Mouse (Mus musculus) brain, embryonic 18.5 days (tissue): Measurements from ENCODE around the gene Gpr180.
"Not testable (repeated sequence)": the region's sequence is repeated elsewhere in the genome, so short reads cannot be mapped to it uniquely, and the experiment has no call there.

Source experiments
- DNase-seq: peaks from one replicate; pipeline ENCODE4 v3.0.0-alpha.2; 2012; ENCODE audit warnings: low read depth, low spot score

Gpr180 gene

DNA sequence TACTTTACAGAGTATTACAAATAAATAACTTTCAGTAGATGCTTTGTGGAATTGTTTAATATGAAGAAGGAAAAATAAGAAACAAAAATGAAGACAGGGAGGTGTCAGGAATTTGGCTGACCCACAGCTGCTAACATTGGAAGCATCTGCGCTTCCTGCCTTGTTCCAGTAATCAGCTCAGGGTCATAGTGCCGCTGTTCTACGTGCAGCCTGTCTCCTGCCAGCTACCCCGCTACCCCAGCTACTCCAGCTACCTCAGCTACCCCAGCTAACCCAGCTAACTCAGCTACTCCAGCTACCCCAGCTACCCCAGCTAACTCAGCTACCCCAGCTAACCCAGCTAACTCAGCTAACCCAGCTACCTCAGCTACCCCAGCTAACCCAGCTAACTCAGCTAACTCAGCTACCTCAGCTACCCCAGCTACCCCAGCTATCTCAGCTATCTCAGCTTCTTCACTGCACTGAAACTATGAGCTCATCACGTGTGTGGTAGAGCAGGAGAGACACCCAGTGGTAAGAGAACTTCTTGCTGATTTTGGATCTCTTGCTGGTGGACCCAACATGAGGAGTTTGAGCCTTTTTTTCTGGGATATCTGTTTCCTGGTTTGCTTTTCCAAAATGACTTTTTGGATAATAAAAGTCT lies 14.8 kb downstream of the Gpr180 start:
- DNase-seq, result no peak

DNA sequence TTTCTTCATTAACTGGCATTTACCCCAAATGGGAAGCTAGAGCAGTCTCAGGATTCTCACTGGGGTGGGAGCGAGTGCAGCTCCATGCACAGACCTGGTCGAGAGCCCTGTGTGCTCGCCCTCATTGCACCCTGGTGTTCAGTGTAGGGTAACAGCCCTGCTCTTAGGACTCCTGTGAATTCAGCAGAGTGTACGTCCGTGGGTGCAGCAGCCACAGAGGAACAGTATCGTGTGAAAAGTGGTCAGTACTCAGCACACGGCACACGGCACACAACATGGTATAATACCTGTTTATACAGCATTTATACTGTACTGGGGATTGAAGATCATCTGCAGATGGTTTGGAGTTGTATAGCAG lies 15.3 kb downstream of the Gpr180 start:
- no peak for DNase-seq

DNA sequence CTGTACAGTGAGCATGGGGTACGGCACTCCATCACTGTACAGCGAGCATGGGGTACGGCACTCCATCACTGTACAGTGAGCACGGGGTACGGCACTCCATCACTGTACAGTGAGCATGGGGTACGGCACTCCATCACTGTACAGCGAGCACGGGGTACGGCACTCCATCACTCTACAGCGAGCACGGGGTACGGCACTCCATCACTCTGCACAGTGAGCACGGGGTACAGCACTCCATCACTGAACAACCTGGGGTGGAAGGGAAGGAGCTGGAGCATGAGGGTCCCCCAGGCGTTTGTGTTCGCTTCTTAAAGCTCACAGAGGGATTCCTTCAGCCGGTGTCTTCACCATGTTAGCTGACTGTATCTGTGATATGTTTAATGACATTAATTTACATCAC lies 19.1 kb downstream of the Gpr180 start:
- not testable (repeated sequence) for DNase-seq

DNA sequence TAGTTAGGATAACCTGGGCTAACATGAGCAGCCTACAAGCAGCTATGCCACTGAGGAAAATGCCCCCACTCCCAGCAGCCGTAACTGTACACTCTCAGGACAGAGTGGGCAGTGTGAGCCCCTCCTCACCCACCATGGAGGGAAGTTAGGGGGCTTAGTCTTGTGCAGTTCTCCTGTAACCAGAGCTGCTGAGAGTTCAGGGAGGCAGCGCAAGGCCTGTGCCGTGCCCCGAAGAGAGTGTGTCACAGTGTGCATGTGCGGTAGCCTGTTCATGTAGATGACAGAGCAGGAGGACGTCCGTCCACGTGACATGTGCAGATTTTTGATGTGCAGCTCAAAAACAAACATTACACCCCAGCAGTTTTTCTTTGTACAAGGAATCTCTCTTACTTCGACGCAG lies 19.8 kb downstream of the Gpr180 start:
- no peak for DNase-seq

DNA sequence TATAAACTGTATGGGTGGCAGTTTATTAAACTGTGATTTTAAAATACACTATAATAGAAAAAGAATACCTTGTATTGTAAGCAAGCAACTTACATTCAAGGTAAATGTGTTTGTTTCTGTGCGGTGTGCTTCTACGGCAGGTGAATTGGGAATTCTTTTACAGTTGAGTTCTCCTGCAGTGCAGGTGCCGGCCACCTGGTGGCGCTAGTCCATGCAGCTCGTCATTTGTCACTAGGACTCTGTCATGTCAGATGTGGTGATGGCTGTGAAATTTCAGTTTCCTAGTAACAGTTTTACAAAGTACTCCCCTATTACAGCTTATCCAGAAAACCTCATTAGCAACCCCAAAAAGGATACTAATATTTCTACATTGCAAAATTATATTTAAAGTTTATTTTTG lies 20.2 kb downstream of the Gpr180 start:
- DNase-seq, result no peak

DNA sequence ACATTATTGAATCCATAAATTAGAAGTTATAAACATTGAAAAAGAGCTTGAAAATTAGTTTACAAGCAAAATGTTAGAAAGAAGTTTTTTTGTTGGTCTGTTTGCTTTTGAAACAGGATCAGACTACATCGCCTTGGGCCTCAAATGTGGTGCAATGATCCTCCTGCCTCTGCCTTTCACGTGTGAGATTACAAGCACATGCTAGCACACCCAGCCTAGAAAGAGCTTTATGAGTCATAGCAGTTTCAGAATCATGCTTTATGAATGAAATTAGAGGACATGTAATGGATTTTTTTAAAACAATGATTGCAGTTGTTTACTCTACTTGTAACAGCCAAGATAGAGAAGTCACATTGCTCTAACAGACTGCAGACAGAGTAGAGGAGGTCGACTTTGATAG lies 24.8 kb downstream of the Gpr180 start:
- no peak for DNase-seq

DNA sequence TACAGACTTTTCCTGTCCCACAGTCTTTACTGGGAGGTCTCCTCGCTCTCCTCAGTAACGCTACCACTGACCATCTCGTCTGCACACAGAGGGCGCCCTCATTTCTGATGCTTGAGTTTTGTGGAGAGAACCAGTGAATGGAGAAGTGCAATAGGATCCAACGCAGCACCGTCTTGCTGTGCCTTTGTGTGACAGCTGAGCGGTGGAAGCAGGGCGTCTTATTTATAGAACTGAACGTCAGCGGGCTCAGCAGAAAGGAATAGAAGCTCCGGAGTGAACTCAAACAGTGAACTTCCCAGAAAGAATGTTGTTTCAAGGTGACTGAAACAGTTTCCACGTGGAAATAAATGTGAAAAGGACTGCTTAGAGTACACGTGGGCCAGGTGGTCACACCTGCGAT lies 25.7 kb downstream of the Gpr180 start:
- no peak for DNase-seq

DNA sequence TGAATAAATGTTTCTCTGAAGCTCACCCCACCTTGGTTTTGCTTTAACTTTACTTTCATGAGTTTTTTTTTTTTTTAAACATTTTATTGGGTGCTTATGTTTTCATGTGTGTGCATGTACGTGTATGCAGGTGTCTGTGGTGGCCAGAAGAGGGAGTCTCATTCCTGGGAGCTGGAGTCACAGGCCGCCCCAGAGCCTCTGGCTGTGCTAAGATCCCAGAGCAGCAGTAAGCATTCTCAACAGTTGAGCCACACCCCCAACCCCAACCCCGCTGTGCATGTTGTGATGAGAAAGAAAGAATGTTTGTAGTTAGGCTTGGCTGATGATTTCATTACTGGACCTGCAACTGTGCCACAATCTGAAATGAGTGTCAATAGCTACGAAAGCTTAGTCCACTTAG lies 31.8 kb downstream of the Gpr180 start:
- DNase-seq, result no peak

DNA sequence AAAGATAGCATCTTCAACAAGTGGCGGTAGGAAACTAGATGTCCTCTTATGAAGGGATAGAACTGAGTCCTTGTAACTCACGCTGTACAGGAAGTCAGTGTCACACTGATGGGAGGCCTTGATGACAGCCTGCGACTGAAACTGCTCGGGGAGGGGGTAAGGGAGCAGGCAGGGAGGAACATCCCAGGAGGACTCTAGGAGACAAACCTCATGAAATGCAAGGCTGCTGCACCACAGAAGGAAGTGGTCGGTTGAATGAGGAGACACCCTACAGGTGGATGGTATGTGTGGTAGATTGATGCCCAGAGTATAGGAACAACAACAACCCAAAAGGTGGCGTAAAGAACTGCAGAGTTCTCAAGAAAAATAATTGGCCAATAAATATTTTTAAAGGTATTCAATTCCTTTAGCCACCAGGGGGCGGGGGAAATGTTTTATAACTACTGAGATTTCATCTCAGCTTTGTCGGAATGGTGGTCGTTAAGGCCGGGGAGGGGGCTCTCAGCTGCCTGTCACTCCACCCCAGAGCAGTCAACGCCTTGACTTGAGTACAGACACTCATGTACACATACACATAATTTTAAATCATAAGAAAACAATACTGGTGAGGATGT lies 36.7 kb downstream of the Gpr180 start:
- DNase-seq, result no peak

DNA sequence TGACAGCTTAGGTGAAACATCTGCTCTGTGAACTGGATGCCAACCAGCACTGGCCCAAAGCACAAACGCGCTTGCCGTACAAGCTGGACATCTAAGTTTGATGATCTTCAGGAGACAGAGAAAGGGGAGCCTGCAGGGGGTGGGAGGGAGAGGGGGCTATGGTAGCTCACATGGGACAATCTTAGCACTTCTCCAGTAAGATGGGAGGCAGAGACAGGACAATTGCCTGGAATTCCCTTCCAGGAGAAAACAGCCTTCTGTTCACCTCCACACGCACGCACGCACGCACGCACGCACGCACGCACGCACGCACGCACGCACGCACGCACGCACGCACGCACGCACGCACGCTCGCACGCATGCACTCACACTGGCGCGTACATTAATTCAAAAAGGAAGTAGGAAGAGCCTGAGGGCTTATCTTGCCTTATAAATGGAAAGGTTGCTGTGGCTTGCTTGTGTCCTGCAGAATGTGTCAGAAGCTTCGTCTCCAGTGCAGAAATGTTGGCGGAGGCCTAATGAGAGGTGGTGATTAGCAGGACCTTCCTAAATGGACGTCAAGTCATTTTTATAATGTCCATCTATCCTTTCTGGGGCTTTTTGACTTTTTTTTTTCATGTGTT lies 38.2 kb downstream of the Gpr180 start:
- DNase-seq, result no peak

DNA sequence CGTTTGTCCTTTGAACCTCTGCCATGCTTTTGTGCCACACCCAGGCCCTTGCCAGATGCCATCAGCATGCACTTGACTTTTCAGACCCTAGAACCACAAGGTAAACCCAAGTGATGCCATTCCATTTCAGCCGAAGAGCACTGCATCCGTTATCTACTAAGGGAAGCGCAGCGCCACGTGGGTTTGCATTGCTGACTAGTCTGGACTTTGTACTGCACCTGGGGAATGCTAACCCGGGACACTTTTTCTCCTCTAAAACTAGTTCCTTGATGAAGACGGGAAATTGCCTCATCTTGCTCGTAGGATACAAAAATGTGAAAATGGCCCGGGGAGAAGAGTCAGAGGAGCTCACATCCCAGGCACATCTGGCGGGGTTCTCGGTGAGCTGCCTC lies 38.7 kb downstream of the Gpr180 start:
- DNase-seq, result no peak

DNA sequence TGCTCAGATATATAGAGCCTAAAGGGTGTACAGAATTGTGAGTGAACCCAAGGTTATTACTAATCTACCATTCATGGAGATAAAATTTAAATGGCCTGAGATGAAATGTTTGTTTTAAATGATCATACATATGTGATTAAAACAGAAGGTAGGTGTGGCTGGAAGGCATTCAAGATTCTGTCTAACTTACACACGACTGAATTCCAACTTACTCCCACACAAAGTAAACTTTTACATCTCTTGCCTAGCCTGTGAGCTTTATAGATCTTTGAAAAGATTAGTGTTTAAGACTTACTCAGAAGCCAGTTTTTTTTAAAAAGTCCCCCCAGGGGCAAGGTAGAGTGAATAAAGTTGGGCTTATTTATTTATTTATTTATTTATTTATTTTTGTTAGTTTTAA lies 42.3 kb downstream of the Gpr180 start:
- no peak for DNase-seq

DNA sequence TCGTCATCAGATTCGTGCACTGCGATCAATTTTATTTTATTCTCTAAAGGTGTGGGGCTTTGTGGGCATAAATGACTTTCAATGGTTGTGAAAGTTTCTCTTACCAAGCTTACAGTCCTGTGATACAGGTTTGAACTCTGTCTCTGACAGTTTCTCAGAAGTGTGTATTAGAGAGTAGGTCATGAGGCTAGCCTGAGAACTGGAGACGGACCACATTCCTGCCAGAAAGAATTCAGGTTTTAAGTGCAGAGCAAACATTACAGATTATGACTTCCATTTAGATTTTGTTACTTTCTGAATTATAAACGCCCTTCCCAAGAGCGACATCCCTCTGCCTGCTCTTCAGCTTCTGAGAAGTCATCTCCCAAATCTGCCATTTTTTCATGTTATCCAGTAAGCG lies 42.7 kb downstream of the Gpr180 start:
- no peak for DNase-seq

DNA sequence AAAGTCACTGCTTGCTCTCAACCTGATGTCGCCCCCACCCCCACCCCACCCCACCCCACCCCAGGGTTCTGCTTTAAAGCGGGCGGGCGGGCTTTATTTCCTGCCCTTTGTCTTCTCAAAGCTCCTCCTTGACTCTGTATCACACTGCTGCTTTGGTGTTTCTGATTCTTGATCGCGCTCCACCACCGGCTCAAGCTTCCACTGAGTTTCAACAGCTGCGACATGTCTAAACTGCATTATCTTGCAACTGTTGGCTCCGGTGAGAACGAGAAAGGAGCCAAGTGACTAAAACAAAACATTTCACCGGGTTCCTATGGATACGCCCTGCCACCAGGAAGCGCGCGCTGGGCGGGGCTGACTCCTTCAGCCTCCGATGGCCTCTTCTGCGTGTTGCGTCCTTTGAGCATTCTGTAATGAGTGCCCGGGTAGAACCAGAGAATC lies 43.2 kb downstream of the Gpr180 start:
- DNase-seq, result no peak

DNA sequence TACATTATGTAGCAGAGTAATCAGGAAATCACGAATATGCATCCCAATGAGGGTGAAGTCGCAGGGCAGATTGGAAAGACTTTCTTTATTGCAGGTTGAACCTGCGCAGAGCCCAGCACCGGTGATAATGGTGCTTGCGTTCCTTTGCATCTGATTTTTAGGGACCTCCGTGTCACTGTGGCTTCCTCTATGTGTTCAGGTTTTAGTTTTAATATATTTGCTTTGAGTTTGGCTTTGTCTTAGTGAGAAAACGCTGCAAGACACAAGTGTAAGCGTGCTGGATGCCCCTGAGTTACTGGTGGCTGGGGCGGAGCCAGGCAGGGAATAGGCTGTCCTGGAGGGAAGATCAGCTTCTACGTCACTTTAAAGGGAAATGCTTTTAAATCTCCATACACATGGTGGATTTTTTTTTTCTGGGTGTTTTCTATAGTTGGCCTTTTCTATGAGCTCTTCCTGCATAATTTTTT lies 43.8 kb downstream of the Gpr180 start:
- no peak for DNase-seq

DNA sequence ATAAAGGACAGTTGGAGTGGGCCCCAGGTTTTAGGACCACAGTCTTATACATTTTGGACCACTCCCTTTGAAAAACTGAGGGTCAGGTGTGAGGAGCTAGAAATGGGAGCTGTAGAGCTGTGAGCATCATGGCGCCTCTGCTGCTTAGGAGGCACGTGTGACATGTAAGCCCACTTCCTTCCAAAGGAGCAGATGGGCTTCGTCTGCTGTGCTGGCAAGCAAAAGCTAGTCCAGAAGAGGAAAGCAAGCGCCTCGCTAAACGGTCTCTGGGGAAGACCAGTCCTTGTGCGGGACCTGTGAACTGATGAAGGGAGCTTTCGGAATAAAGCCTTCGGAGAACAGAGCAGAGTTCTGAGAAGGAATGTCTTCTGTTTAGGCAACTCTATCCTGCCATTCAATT lies 54.5 kb downstream of the Gpr180 start:
- DNase-seq, result no peak

DNA sequence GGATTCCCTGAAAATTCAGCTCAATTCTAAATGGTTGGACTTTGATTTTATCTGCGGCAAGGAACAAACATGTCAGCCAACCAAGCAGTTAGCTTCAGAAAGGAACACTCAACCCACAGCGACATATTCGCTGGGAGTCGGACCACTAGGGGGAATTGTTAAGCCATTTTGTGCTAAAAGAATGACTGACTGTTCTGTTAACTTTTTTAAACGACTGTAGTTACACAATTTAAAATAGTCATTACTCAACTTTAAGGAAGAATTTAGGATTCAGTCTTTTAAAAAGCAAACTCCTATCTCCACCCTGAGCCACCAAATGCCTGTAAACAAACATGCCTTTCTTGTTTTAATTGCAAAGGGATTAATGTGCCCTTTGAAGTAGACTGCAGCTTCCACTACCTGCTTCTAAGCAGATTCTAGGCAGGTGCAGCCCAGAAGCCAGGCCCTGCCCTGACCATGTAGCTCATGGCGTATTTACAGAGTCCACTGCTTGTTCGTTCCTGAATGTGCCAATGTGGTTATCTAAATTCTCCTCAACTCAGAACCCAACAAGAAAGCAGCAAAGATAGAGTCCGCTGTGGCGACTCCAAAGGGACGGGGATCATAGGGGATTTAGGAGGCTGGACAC lies 56.2 kb downstream of the Gpr180 start:
- no peak for DNase-seq

DNA sequence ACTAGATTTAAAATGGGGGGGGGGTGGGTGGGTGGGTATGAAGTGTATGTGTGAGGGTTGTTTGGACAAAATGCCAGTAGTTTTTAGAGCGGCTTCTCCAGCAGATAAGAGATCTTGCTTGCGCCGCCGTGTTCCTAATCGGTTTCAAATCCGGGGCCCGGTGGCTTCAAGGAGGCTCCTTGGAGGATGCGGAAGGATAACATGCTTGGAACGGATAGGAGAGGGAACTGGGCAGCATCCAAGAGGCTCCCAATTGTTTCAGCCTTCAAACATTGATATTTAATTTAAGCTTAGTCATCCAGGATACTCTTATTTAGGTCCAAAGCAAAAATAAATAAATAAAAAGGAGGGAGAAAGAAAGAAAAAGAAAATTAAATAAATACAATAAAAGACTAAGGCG lies 56.7 kb downstream of the Gpr180 start:
- no peak for DNase-seq

DNA sequence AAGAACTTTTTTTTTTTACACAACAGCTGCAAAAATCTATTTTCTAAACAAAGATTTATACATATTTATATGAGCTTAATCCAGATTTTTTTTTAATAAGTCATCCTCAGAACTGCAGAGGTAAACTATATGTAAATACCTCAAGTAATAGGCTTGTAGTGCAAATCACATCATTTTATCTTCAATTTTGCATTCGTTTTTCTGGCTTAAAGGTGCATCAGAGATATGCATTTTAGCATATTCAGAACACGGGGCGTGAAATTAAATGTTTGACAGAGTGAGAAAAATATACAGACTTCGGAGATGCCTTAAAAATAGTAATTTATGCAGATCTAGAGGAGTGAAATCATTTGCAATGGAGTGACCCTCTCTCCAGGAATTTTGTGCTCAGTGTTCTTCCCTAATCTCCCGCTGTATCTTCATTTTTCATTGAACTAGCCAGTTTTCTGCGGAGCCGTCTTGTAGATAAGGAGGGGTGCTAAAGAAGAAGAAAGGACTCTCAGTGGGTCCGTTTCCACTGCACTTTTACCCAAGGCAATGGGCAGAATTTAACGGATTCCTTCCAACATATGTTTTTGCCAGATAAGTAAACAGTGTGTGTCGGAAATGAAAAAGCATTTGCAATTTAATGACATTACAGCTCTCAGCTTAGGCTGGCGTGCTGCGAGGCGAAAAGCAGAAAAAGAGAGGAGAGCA lies 57.4 kb downstream of the Gpr180 start:
- DNase-seq, result no peak

DNA sequence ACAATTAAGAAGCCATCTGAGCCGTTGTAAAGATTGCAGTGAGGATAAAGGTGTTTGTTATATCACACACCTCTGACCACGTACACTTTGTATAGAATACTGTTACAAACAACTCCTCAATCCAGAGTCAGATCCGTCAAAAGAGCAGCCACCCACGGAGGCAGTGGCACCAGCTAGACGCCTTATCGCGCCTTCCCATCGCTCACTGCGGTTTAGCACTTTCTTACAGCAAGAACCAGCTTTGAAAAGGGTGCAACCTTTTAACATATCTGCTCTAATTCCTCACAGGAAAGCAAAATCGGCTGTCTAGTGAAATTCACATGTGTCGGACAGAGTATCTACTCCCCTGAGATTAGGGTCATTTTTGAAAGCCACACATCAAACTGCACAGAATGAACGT lies 60.1 kb downstream of the Gpr180 start:
- no peak for DNase-seq

DNA sequence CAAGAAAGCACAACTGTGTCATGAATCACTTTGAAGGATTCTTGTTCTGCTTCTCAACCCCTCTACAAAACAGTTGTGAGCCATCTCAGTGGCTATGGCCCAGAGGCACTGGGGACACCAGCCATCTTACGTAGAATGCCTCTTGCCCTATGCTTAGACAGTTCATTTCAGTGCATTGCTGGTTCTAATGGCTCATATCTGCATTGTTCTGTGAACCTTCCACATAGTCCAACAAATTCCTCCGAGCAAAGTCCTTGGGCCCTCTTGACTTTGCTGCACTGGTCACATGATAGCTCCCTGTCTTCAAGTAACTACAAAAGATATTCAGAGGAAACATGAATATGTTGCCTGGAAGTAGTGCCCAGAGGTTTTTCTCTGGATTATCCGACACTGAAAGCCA lies 63.8 kb downstream of the Gpr180 start:
- DNase-seq, result no peak

DNA sequence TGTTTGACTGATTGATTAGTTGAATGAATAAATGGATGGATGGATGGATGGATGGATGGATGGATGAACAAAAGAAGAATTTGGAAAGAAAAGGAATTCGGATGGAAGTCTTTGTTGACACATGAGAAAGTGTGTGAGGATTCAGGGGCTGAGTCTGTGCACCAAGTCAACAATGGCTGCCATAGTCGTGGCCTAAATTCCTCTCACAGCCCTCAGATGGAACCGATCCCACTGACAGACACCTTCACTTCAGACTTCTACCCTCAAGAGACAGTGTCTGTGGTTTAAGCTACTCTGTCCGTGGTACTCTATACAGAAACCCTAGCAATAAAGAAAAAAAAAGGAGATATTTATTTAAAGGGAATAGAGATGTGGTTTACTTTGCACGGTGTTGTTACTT lies 65.0 kb downstream of the Gpr180 start:
- DNase-seq, result no peak
